8 mouse cellular contexts compared by ENCODE assay signal in genomic region chr2:167543121-167544003, GRCm38 (mm10). TPM values are rescaled to one million over a fixed set of nuclear protein-coding genes. Genes with fewer than 3 reads are reported as not detected.
DNase-seq lines count a peak whose midpoint lies in the region; ATAC-seq and TF ChIP-seq lines count a peak whose summit lies in the region.

No protein-coding gene starts in this region.

- no peak for TF ChIP-seq CTCF in intestine, postnatal 0 days (IDR thresholded peaks at IDR 0.05; ENCODE audit: low read depth)
- TF ChIP-seq CTCF in liver, postnatal 0 days (IDR thresholded peaks at IDR 0.05; ENCODE audit: low read depth): no peak

- peak; percentile 32 for DNase-seq in urinary bladder, postnatal 25 days (ENCODE audit: low spot score)
- DNase-seq in urinary bladder, postnatal 10 days (ENCODE audit: low spot score): no peak
- peak; percentile 97 for DNase-seq in heart, adult 11 months
- no peak for DNase-seq in liver, postnatal 0 days
- DNase-seq in left cerebral cortex, postnatal 25 days (ENCODE audit: low spot score in 2 of 2): no peak

- WGBS in intestine, postnatal 0 days: 39% methylated on average over 16 of the region's 16 CpGs
- WGBS in liver, postnatal 0 days (ENCODE audit: insufficient replicate concordance): 41% methylated on average over 16 of the region's 16 CpGs
- WGBS in stomach, embryonic 16.5 days: 21% methylated on average over 16 of the region's 16 CpGs

- ATAC-seq in intestine, postnatal 0 days: no peak
- ATAC-seq in liver, postnatal 0 days: 0 out of 2 replicates have a peak, but pooled peaks have one; percentile 9
- no peak for ATAC-seq in stomach, embryonic 16.5 days (ENCODE audit: insufficient read depth, low FRiP score)
- no peak for ATAC-seq in megakaryocyte progenitor cell, adult 5-6 weeks (replicated peaks; ENCODE audit: poor library complexity)

- H3K4me3 ChIP-seq in intestine, postnatal 0 days (ENCODE audit: low read depth, low read length): no peak overlapping the region
- no peak overlapping the region for H3K4me3 ChIP-seq in liver, postnatal 0 days (ENCODE audit: low read depth, low read length)
- H3K4me3 ChIP-seq in stomach, embryonic 16.5 days (replicated peaks; ENCODE audit: low read length): no peak overlapping the region

- peaks cover 9% of the 10 kb centered on the region; the same call in 1 of the 2 replicates for H3K36me3 ChIP-seq in intestine, postnatal 0 days (ENCODE audit: control insufficient read depth, insufficient read depth)
- no peaks in the 10 kb centered on the region for H3K36me3 ChIP-seq in liver, postnatal 0 days (replicated peaks; ENCODE audit: insufficient read depth, low read length)
- no peaks in the 10 kb centered on the region for H3K36me3 ChIP-seq in stomach, embryonic 16.5 days (ENCODE audit: control insufficient read depth, insufficient read depth, low read length)

- peak overlapping the region; percentile 82 for H3K27ac ChIP-seq in intestine, postnatal 0 days (ENCODE audit: low read depth, low read length)
- peak overlapping the region; percentile 72 for H3K27ac ChIP-seq in liver, postnatal 0 days (ENCODE audit: low read depth)
- H3K27ac ChIP-seq in stomach, embryonic 16.5 days (ENCODE audit: low read length): peak overlapping the region; percentile 99

- intact Hi-C loops in left cerebral cortex, postnatal 25 days (cut with DNase I): no loop called here

- H3K9me3 ChIP-seq in intestine, postnatal 0 days (ENCODE audit: control insufficient read depth): no peaks in the 10 kb centered on the region
- H3K9me3 ChIP-seq in liver, postnatal 0 days (ENCODE audit: low read length): no peaks in the 10 kb centered on the region
- no peaks in the 10 kb centered on the region for H3K9me3 ChIP-seq in stomach, embryonic 16.5 days (replicated peaks; ENCODE audit: control insufficient read depth, low read length)

- no peaks in the 10 kb centered on the region for H3K4me1 ChIP-seq in intestine, postnatal 0 days (replicated peaks; ENCODE audit: control insufficient read depth, insufficient read depth, low read length)
- H3K4me1 ChIP-seq in liver, postnatal 0 days (ENCODE audit: insufficient read depth): peaks cover 3% of the 10 kb centered on the region; the same call in 1 of the 2 replicates
- peaks cover 35% of the 10 kb centered on the region for H3K4me1 ChIP-seq in stomach, embryonic 16.5 days (ENCODE audit: control insufficient read depth, insufficient read depth, low read length)

- H3K27me3 ChIP-seq in intestine, postnatal 0 days (replicated peaks; ENCODE audit: control insufficient read depth, insufficient read depth, low read length): peaks cover 6% of the 10 kb centered on the region; the same call in 1 of the 2 replicates
- peaks cover 7% of the 10 kb centered on the region; the same call in 1 of the 2 replicates for H3K27me3 ChIP-seq in liver, postnatal 0 days (ENCODE audit: insufficient read depth, low read length)
- 0 out of 2 replicates have a peak, but pooled peaks cover 3% of the 10 kb centered on the region for H3K27me3 ChIP-seq in stomach, embryonic 16.5 days (ENCODE audit: control insufficient read depth, insufficient read depth, low read length)

- no peak overlapping the region for H3K4me2 ChIP-seq in intestine, postnatal 0 days (replicated peaks; ENCODE audit: low read depth)
- no peak overlapping the region for H3K4me2 ChIP-seq in liver, postnatal 0 days (ENCODE audit: low read depth, low read length)
- peak overlapping the region; percentile 25; the same call in 1 of the 2 replicates for H3K4me2 ChIP-seq in stomach, embryonic 16.5 days (ENCODE audit: low read depth, low read length)

- H3K9ac ChIP-seq in intestine, postnatal 0 days (ENCODE audit: low read depth, low read length): no peak overlapping the region
- no peak overlapping the region for H3K9ac ChIP-seq in liver, postnatal 0 days (replicated peaks)
- peak overlapping the region; percentile 66 for H3K9ac ChIP-seq in stomach, embryonic 16.5 days (ENCODE audit: low read length)

- TF ChIP-seq EP300 in liver, postnatal 0 days (IDR thresholded peaks at IDR 0.05; ENCODE audit: low read depth): no peak

RNA-seq across cellular contexts. Expression of gene Snai1, which starts 5.4 kb away (rescaled TPM):
- polyA plus RNA-seq in intestine, postnatal 0 days (2015; fragmentation: Nextera tagmentation; extraction: Ambion mirVana): 5.4 and 8.0 TPM in 2 replicates
- 1.6 and 2.3 TPM in 2 replicates for polyA plus RNA-seq in liver, postnatal 0 days (2015; fragmentation: Nextera tagmentation; extraction: Ambion mirVana)
- polyA plus RNA-seq in stomach, embryonic 16.5 days (2015; fragmentation: Nextera tagmentation; extraction: Ambion mirVana): 15.5 and 15.9 TPM in 2 replicates
- under 1 TPM; 0.57 to 0.94 TPM for total RNA-seq in left cerebral cortex, postnatal 25 days (2021)
- total RNA-seq in megakaryocyte progenitor cell, adult 5-6 weeks (2015): not detected in 2 replicates
- total RNA-seq in megakaryocyte progenitor cell, adult 5-6 weeks (2017): 0.33 and 0.44 TPM in 2 replicates

RNA-seq across cellular contexts. Expression of gene Spata2, which starts 50.7 kb away (rescaled TPM):
- 11.5 and 13.5 TPM in 2 replicates for polyA plus RNA-seq in intestine, postnatal 0 days (2015; fragmentation: Nextera tagmentation; extraction: Ambion mirVana)
- 4.7 and 4.9 TPM in 2 replicates for polyA plus RNA-seq in liver, postnatal 0 days (2015; fragmentation: Nextera tagmentation; extraction: Ambion mirVana)
- 13.8 and 15.9 TPM in 2 replicates for polyA plus RNA-seq in stomach, embryonic 16.5 days (2015; fragmentation: Nextera tagmentation; extraction: Ambion mirVana)
- 10 to 100 TPM; 72.0 to 74.4 TPM for total RNA-seq in left cerebral cortex, postnatal 25 days (2021)
- 10.5 and 11.8 TPM in 2 replicates for total RNA-seq in megakaryocyte progenitor cell, adult 5-6 weeks (2015)
- 7.4 and 7.7 TPM in 2 replicates for total RNA-seq in megakaryocyte progenitor cell, adult 5-6 weeks (2017)

RNA-seq across cellular contexts. Expression of gene Rnf114, which starts 50.9 kb away (rescaled TPM):
- 62.2 and 64.8 TPM in 2 replicates for polyA plus RNA-seq in intestine, postnatal 0 days (2015; fragmentation: Nextera tagmentation; extraction: Ambion mirVana)
- 39.5 and 44.0 TPM in 2 replicates for polyA plus RNA-seq in liver, postnatal 0 days (2015; fragmentation: Nextera tagmentation; extraction: Ambion mirVana)
- polyA plus RNA-seq in stomach, embryonic 16.5 days (2015; fragmentation: Nextera tagmentation; extraction: Ambion mirVana): 68.7 and 73.3 TPM in 2 replicates
- total RNA-seq in left cerebral cortex, postnatal 25 days (2021): 10 to 100 TPM; 59.7 to 61.3 TPM
- 31.5 and 39.0 TPM in 2 replicates for total RNA-seq in megakaryocyte progenitor cell, adult 5-6 weeks (2015)
- 18.7 and 18.9 TPM in 2 replicates for total RNA-seq in megakaryocyte progenitor cell, adult 5-6 weeks (2017)

Comparison
In these comparisons a context has a peak if more than half of its experiments do, and no peak if none do; other contexts are left out.
1. DNase-seq: peak in urinary bladder, postnatal 25 days (single experiment) and heart, adult 11 months (single experiment); none in urinary bladder, postnatal 10 days (single experiment), liver, postnatal 0 days (single experiment) and left cerebral cortex, postnatal 25 days (0 of 2).
2. Peak in every context shown above with its lines, with median percentiles within 50 percentile points of each other: H3K27ac ChIP-seq.